Mouse (Mus musculus): Measurements from ENCODE around the gene Spice1. TPM values are rescaled to one million over a fixed set of nuclear protein-coding genes. Genes with fewer than 3 reads are reported as not detected.

Gene Spice1
- 13.3 and 14.8 TPM in 2 replicates for polyA plus RNA-seq (2015; fragmentation: Nextera tagmentation; extraction: Ambion mirVana)

- WGBS, result under 1% methylated on average over 67 of the region's 67 CpGs
- Histone ChIP-seq H3K4me1 (peaks cover 11% of the 10 kb centered on the region), H3K27ac (peak within 1 kb of the TSS; percentile 77), H3K4me2 (peak within 1 kb of the TSS; percentile 73), H3K4me3 (peak within 1 kb of the TSS; percentile 61), H3K9me3 (no peaks in the 10 kb centered on the region), H3K36me3 (replicated peaks) (no peaks in the 10 kb centered on the region), H3K27me3 (replicated peaks) (no peaks in the 10 kb centered on the region), H3K9ac (peak within 1 kb of the TSS; percentile 41)
- peak; percentile 100 for ATAC-seq (replicated peaks)
Observed at GRCm38 (mm10) chr16:44347071-44347901, at the start of gene Spice1. TSS of gene Spice1 (plus strand) at chr16:44347121.

- no peak overlapping the region for H3K27ac ChIP-seq
- H3K27me3 ChIP-seq (replicated peaks), result no peaks in the 10 kb centered on the region
- ATAC-seq (replicated peaks), result no peak
- no peak overlapping the region for H3K4me2 ChIP-seq
- H3K4me3 ChIP-seq, result no peak overlapping the region
- no peaks in the 10 kb centered on the region for H3K9me3 ChIP-seq
- 83% methylated on average over 20 of the region's 20 CpGs for WGBS
- peaks cover 2% of the 10 kb centered on the region; the same call in 1 of the 2 replicates for H3K4me1 ChIP-seq
- H3K36me3 ChIP-seq (replicated peaks), result no peaks in the 10 kb centered on the region
- H3K9ac ChIP-seq, result no peak overlapping the region
Observed at GRCm38 (mm10) chr16:44299438-44300093, 47.4 kb upstream of the Spice1 start.

GRCm38 (mm10) chr16:44302126-44302892 lies 44.6 kb upstream of the Spice1 start:
- WGBS, result 53% methylated on average over 10 of the region's 10 CpGs

GRCm38 (mm10) chr16:44303822-44304221 lies 43.1 kb upstream of the Spice1 start:
- 83% methylated on average over 2 of the region's 2 CpGs for WGBS
- H3K36me3 ChIP-seq (replicated peaks), result no peaks in the 10 kb centered on the region
- H3K4me3 ChIP-seq, result no peak overlapping the region
- H3K27me3 ChIP-seq (replicated peaks), result no peaks in the 10 kb centered on the region
- H3K9ac ChIP-seq, result no peak overlapping the region
- no peaks in the 10 kb centered on the region for H3K9me3 ChIP-seq
- no peak for ATAC-seq (replicated peaks)
- no peak overlapping the region for H3K27ac ChIP-seq
- no peak overlapping the region for H3K4me2 ChIP-seq
- H3K4me1 ChIP-seq, result peaks cover 2% of the 10 kb centered on the region; the same call in 1 of the 2 replicates

More at GRCm38 (mm10) chr16:44302126-44302892, 44.6 kb upstream of the Spice1 start:
- Histone ChIP-seq H3K36me3 (replicated peaks) (no peaks in the 10 kb centered on the region), H3K4me3 (no peak overlapping the region), H3K27ac (no peak overlapping the region), H3K4me2 (no peak overlapping the region), H3K4me1 (peaks cover 2% of the 10 kb centered on the region; the same call in 1 of the 2 replicates), H3K27me3 (replicated peaks) (no peaks in the 10 kb centered on the region), H3K9ac (no peak overlapping the region), H3K9me3 (no peaks in the 10 kb centered on the region)
- no peak for ATAC-seq (replicated peaks)

- H3K27me3 ChIP-seq (replicated peaks), result no peaks in the 10 kb centered on the region
Observed at GRCm38 (mm10) chr16:44305606-44306005, 41.3 kb upstream of the Spice1 start.

GRCm38 (mm10) chr16:44313422-44313821 lies 33.5 kb upstream of the Spice1 start:
- Histone ChIP-seq H3K4me1 (no peaks in the 10 kb centered on the region), H3K27me3 (replicated peaks) (no peaks in the 10 kb centered on the region), H3K9ac (no peak overlapping the region), H3K4me2 (no peak overlapping the region), H3K4me3 (no peak overlapping the region), H3K9me3 (no peaks in the 10 kb centered on the region), H3K27ac (no peak overlapping the region), H3K36me3 (replicated peaks) (no peaks in the 10 kb centered on the region)
- no peak for ATAC-seq (replicated peaks)
- 85% methylated on average over 4 of the region's 4 CpGs for WGBS

More at GRCm38 (mm10) chr16:44305606-44306005, 41.3 kb upstream of the Spice1 start:
- H3K9me3 ChIP-seq, result no peaks in the 10 kb centered on the region
- no peaks in the 10 kb centered on the region for H3K36me3 ChIP-seq (replicated peaks)
- no peak overlapping the region for H3K27ac ChIP-seq
- no peak overlapping the region for H3K4me3 ChIP-seq
- no peak overlapping the region for H3K9ac ChIP-seq
- H3K4me2 ChIP-seq, result no peak overlapping the region
- no peak for ATAC-seq (replicated peaks)
- peaks cover 2% of the 10 kb centered on the region; the same call in 1 of the 2 replicates for H3K4me1 ChIP-seq
- WGBS, result 66% methylated on average over 3 of the region's 3 CpGs

GRCm38 (mm10) chr16:44316350-44316749 lies 30.6 kb upstream of the Spice1 start:
- ATAC-seq (replicated peaks), result no peak
- Histone ChIP-seq H3K9me3 (no peaks in the 10 kb centered on the region), H3K4me3 (no peak overlapping the region), H3K36me3 (replicated peaks) (no peaks in the 10 kb centered on the region), H3K4me2 (no peak overlapping the region), H3K27ac (no peak overlapping the region), H3K27me3 (replicated peaks) (no peaks in the 10 kb centered on the region), H3K9ac (no peak overlapping the region), H3K4me1 (no peaks in the 10 kb centered on the region)
- 81% methylated on average over 4 of the region's 4 CpGs for WGBS

GRCm38 (mm10) chr16:44320232-44320631 lies 26.7 kb upstream of the Spice1 start:
- no peak overlapping the region for H3K27ac ChIP-seq
- no peaks in the 10 kb centered on the region for H3K9me3 ChIP-seq
- no peak overlapping the region for H3K4me2 ChIP-seq
- H3K4me3 ChIP-seq, result no peak overlapping the region
- 0 out of 2 replicates have a peak, but pooled peaks have one; percentile 42 for ATAC-seq (replicated peaks)
- no peak overlapping the region for H3K9ac ChIP-seq
- H3K36me3 ChIP-seq (replicated peaks), result no peaks in the 10 kb centered on the region
- H3K4me1 ChIP-seq, result no peaks in the 10 kb centered on the region
- H3K27me3 ChIP-seq (replicated peaks), result no peaks in the 10 kb centered on the region
- 60% methylated on average over 3 of the region's 3 CpGs for WGBS

- 77% methylated on average over 4 of the region's 4 CpGs for WGBS
- Histone ChIP-seq H3K9me3 (no peaks in the 10 kb centered on the region), H3K27ac (no peak overlapping the region), H3K4me2 (no peak overlapping the region), H3K9ac (no peak overlapping the region), H3K36me3 (replicated peaks) (no peaks in the 10 kb centered on the region), H3K27me3 (replicated peaks) (peaks cover 4% of the 10 kb centered on the region; the same call in 1 of the 2 replicates), H3K4me1 (peaks cover 21% of the 10 kb centered on the region), H3K4me3 (no peak overlapping the region)
- ATAC-seq (replicated peaks), result no peak
Observed at GRCm38 (mm10) chr16:44328644-44329043, 18.3 kb upstream of the Spice1 start.

GRCm38 (mm10) chr16:44330657-44331056 lies 16.3 kb upstream of the Spice1 start:
- Histone ChIP-seq H3K4me1 (peaks cover 21% of the 10 kb centered on the region), H3K4me3 (no peak overlapping the region), H3K27me3 (replicated peaks) (peaks cover 8% of the 10 kb centered on the region), H3K27ac (no peak overlapping the region), H3K36me3 (replicated peaks) (no peaks in the 10 kb centered on the region), H3K9ac (no peak overlapping the region), H3K9me3 (no peaks in the 10 kb centered on the region), H3K4me2 (peak overlapping the region; percentile 94; the same call in 1 of the 2 replicates)
- 76% methylated on average over 9 of the region's 9 CpGs for WGBS
- no peak for ATAC-seq (replicated peaks)

- Histone ChIP-seq H3K4me2 (peak overlapping the region; percentile 94), H3K4me3 (no peak overlapping the region), H3K4me1 (peaks cover 21% of the 10 kb centered on the region), H3K27ac (no peak overlapping the region), H3K36me3 (replicated peaks) (no peaks in the 10 kb centered on the region), H3K27me3 (replicated peaks) (peaks cover 8% of the 10 kb centered on the region), H3K9me3 (no peaks in the 10 kb centered on the region), H3K9ac (no peak overlapping the region)
- WGBS, result 16% methylated on average over 9 of the region's 9 CpGs
- ATAC-seq (replicated peaks), result peak; percentile 79
Observed at GRCm38 (mm10) chr16:44331154-44331553, 15.8 kb upstream of the Spice1 start.

- no peaks in the 10 kb centered on the region for H3K9me3 ChIP-seq
- peak overlapping the region; percentile 67 for H3K9ac ChIP-seq
- H3K27ac ChIP-seq, result 0 out of 2 replicates have a peak overlapping the region, but pooled peaks have one; percentile 39
- no peak; the same call in 1 of the 2 replicates for ATAC-seq (replicated peaks)
- H3K36me3 ChIP-seq (replicated peaks), result no peaks in the 10 kb centered on the region
- peaks cover 21% of the 10 kb centered on the region for H3K4me1 ChIP-seq
- WGBS, result 11% methylated on average over 6 of the region's 6 CpGs
- H3K27me3 ChIP-seq (replicated peaks), result peaks cover 8% of the 10 kb centered on the region
- peak overlapping the region; percentile 64 for H3K4me3 ChIP-seq
- H3K4me2 ChIP-seq, result peak overlapping the region; percentile 94
Observed at GRCm38 (mm10) chr16:44331671-44331994, 15.3 kb upstream of the Spice1 start.

All from midbrain, embryonic 15.5 days (tissue).